Mouse (Mus musculus) MN1 (cell line): ENCODE data around the gene Adap1.

Experiments
- DNase-seq: peaks from one replicate; pipeline ENCODE4 v3.0.0-alpha.2; 2016; ENCODE audit warnings: low spot score

The Adap1 gene

GRCm38 (mm10) chr5:139323260-139323924 is 2.0 kb downstream of the Adap1 start:
- peak; percentile 56 for DNase-seq

DNA sequence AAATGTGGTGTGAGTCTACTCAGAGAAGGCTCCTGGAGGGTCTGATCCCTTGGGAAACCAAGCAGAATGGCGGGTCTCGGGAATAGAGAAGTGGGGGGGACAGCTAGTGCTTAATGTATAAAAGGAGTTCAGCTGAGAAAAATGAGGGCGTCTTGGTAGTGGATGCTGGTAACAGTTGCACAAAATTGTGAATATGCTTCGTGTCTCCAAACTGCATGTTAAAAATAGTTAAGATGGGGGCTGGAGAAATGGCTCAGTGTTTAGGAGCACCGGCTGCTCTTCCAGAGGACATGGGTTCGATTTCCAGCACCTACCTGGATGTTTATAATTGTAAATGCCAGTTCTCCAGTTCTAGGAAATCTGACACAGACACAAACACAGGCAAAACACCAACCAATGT is 4.1 kb downstream of the Adap1 start:
- DNase-seq: no peak

GRCm38 (mm10) chr5:139320424-139320823 is 5.0 kb downstream of the Adap1 start:
- no peak for DNase-seq

DNA sequence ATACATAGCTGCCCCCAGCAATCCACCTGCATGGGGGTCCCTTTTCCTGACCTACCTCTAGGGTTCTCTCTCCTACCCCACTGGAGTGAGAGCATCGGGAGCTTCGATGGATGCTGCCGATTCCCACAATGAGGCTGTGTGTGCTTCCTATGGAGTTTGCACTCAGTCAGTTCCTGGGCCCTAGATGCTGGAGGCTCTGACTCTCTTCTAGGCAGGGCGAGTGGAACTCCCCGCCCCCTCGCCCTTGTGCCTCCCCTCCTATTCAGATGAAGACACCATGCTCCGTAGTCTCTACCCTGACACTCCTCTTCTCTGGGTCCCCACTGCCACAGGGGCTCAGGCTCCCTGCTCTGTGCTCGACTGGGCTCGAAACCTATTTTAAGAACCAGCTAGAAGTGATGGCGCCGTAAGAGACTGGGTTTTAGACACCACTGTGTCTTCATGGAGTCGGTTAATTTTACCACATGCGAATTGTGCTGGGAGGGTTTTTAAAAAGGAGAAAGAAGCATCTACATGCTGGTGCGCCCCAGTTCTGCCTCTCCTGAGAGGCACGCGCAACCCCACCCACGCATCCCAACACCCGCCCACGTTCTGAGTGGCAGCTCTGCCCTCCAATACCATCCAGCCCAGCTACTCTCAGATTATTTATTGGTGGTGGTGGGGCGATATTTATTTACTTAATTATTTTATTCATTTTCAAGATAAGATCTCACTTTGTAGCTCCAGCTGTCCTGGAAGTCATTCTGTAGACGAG is 7.5 kb downstream of the Adap1 start:
- no peak for DNase-seq

GRCm38 (mm10) chr5:139316982-139317675 is 8.3 kb downstream of the Adap1 start:
- DNase-seq: no peak

DNA sequence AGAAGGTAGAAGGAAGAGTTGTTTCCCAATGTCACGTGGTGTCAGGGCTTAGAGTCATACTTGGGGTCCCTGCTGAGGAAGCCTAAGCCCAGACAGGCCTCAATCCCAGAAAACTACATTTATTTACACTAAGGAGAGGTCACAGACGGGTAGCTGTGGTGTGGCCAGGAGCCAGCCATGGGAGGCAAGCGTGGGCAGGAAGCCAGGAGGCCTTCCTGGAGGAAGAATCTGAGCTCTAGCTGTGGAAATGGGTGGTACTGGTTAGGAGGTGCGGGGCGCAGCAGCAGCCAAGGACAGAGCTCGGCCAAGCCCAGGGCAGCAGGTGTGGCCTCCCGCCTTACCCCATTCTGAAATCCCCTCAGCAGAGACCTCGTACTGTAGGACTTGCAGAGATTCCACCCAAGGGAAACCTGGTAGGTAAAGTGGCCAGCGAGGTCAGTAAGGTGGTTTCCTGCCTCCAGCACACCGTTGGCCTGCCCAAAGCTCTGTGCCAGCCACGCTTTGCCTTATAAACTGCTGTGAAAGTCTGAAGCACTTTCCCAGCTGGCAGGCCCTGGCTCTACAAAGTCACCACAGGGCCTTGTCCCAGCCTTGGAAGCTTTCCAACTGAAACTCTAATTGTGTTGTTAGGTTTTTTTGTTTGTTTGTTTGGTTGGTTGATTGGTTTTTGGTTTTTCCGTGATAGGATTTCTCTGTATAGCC is 10.3 kb downstream of the Adap1 start:
- DNase-seq: no peak

DNA sequence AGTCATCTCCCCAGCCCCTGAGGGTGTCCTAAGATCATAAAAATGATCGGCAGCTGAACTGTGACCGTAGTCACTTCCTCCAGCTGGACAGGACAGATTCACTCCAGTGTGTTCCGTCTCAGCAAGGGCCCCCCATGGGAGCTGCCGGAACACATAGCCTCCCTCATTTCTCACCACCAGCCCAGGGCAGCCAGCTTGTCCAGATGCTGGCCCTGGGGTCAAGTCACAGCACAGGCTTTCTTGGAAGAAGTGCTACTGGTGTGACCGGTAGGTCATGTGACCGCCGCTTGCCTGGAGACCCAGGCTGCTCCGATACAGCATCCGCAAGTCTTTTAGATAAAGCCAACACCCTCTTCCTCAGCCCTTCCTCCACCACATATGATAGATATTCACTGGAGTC is 11.9 kb downstream of the Adap1 start:
- DNase-seq: no peak

GRCm38 (mm10) chr5:139311822-139312221 is 13.6 kb downstream of the Adap1 start:
- no peak for DNase-seq

GRCm38 (mm10) chr5:139310477-139310876 is 14.9 kb downstream of the Adap1 start:
- DNase-seq: no peak

- DNase-seq: no peak
Observed at GRCm38 (mm10) chr5:139309946-139310345, 15.5 kb downstream of the Adap1 start.

DNA sequence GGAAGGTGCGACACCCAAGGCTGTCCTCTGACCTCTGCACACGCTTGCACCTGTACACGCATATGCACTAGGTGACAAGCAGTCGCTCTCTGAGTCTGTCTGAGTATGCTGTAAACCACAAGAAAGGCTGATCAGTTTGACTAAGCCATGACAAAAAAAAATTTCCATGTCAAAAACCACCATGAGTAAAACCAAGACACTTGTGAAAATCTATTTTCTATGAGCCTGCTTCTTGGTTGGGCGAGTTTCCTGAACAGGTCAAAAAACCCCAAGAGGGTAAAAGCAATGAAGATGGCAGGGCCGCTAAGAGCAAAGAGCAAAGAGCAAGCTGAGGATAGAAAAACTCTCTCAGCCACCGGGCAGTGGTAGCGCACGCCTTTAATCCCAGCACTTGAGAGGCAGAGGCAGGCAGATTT is 21.8 kb downstream of the Adap1 start:
- no peak for DNase-seq

- DNase-seq: no peak
Observed at GRCm38 (mm10) chr5:139302101-139302500, 23.3 kb downstream of the Adap1 start.

DNA sequence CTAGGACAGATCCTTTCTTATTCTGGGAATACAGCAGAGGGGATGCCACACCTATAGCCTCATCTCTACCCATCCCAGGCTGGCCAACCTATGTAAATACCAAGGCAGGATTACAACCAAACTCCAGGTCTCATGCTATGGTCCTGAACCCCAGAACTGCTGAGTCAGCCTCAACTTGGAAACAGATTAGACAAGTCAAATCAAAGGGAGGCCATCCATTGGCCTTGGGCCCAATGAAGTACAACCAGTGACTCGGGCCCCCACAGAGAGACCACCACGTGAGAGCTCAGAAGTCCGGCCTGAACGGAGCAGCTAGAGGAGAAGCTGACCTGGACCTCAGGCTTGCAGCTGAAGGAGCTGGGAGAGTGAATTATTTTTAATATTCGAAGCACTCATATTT is 27.7 kb downstream of the Adap1 start:
- DNase-seq: no peak

- no peak for DNase-seq
Observed at GRCm38 (mm10) chr5:139297092-139297491, 28.3 kb downstream of the Adap1 start.

DNA sequence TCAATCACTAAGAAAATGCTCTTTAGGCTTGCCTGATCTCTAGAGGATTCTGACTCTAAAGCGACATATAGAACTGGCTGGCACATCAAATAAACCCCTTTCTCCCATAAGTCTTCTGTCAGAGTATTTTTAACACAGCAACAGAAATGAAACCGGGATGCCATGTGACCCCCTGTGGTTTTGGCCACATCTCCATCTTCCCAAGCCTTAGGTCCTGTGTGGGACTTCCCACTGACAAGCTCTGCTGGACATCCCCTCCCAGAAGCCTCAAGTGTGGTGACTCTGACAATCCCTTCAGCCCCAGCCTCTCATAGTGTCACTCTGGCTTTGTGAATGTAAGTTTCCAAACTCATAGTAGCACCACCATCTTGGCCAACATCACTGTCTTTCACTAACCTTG is 31.3 kb downstream of the Adap1 start:
- DNase-seq: no peak

DNA sequence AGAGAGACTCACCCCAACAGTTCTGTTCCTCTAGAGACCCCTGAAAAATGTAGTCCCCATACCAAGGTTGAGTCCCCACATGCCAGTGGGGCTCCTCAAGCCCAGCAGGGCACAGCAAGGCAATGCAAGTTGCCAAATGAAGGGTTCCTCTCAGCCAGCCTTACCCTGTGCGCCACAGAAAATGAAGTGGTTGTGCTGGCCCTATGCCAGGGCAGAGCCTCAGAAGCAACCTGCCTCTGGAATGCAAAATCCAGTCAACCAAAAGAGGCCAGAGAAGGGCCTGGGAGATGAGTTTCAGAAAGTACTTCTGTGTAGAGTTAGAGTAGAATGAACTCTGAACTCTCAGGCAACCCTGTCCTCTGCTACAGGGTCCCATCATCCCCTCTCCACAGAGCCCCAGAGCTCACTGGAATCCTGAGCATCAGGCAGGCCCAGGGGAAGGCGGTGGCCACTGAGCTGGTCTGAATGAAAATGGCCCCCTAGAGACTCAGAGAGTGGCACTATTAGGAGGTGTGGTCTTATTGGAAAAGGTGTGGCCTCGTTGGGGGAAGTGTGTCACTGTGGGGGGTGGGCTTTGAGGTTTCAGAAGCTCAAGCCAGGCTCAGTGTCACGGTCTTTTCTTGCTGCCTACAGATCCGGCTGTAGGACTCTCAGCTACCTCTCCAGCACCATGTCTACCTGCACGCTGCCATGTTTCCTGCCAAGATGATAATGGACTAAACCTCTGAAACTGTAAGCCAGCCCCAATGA is 33.4 kb downstream of the Adap1 start:
- no peak for DNase-seq

- no peak for DNase-seq
Observed at GRCm38 (mm10) chr5:139290467-139291259, 34.8 kb downstream of the Adap1 start.

GRCm38 (mm10) chr5:139288591-139288990 is 36.8 kb downstream of the Adap1 start:
- DNase-seq: no peak

GRCm38 (mm10) chr5:139287787-139288186 is 37.6 kb downstream of the Adap1 start:
- DNase-seq: no peak

DNA sequence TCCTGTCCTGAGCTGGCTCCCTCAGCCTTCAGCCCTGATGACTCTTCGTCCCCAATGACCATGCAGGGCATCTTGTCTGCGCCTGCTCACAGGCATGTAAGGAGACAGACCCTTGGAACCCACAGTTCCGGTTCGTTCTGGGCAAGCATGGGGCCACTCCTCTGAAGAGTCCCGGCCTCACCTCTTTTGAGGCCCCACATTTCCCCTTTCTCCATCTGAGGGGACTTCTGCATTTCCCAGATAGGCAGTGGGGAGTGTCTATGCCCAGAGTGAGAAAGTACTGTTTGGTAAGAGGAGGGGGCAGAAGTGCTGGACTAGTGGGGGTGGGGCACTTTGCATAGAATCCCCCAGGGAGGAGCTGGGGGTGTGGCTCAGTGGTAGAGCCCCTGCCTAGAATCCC is 38.3 kb downstream of the Adap1 start:
- DNase-seq: no peak
